Mouse (Mus musculus) CH12.LX (cell line): ENCODE data around the gene Zfhx3. TPM values are rescaled to one million over a fixed set of nuclear protein-coding genes. Genes with fewer than 3 reads are reported as not detected.

Experiments
- DNase-seq: peaks from one replicate; pipeline ENCODE4 v3.0.0-alpha.2; 2013; ENCODE audit errors: extremely low read depth
- H3K27ac ChIP-seq: 2 replicates; pipeline ENCODE4 v1.5.1; 2012; ENCODE audit warnings: low read depth, mild to moderate bottlenecking, control low read depth, moderate library complexity; ENCODE audit not compliant: insufficient read depth
- H3K27me3 ChIP-seq: replicated peaks from 2 replicates; pipeline ENCODE3; 2012; ENCODE audit warnings: inconsistent platforms
- H3K36me3 ChIP-seq, 2 experiments: replicated peaks in 1 of 2; 2 replicates each; pipeline versions ENCODE3 to v1.6.1; 2012; ENCODE audit warnings: inconsistent platforms in 1 of 2, low read length in 1 of 2, mild to moderate bottlenecking in 1 of 2, mixed read lengths in 1 of 2, moderate library complexity in 1 of 2; ENCODE audit not compliant: control insufficient read depth in 1 of 2, insufficient read depth in 1 of 2
- H3K4me1 ChIP-seq, 2 experiments: 2 replicates each; pipeline ENCODE4 v1.6.1; 2012; ENCODE audit warnings: inconsistent platforms in 1 of 2, moderate library complexity in 1 of 2; ENCODE audit not compliant: insufficient read depth in 2 of 2, control insufficient read depth in 1 of 2
- H3K4me2 ChIP-seq: 2 replicates; pipeline ENCODE4 v1.6.1; 2012; ENCODE audit warnings: low read depth, mild to moderate bottlenecking, control low read depth; ENCODE audit not compliant: poor library complexity, insufficient read depth, severe bottlenecking
- H3K4me3 ChIP-seq, 3 experiments: fragments of 150-350 bp in 1 of 3; sonication (generic) in 1 of 3; replicated peaks in 1 of 3; 2 replicates each; pipeline versions ENCODE3 to v1.5.1; 2011 to 2012; ENCODE audit warnings: low read depth in 2 of 3, low read length in 2 of 3, mild to moderate bottlenecking in 2 of 3, moderate library complexity in 2 of 3, control low read depth in 1 of 3, improper control_type of control experiment in 1 of 3, inconsistent platforms in 1 of 3, mixed read lengths in 1 of 3; ENCODE audit not compliant: poor library complexity in 1 of 3
- H3K79me2 ChIP-seq: replicated peaks from 2 replicates; pipeline ENCODE4 v1.6.1; 2012; ENCODE audit warnings: mild to moderate bottlenecking, moderate library complexity; ENCODE audit not compliant: control insufficient read depth, poor library complexity, insufficient read depth, severe bottlenecking; ENCODE audit errors: extremely low read depth
- H3K9ac ChIP-seq: 2 replicates; pipeline ENCODE4 v1.6.1; 2012; ENCODE audit warnings: low read depth, mild to moderate bottlenecking, control low read depth, moderate library complexity; ENCODE audit not compliant: insufficient read depth
- H3K9me3 ChIP-seq: replicated peaks from 2 replicates; pipeline ENCODE3; 2012; ENCODE audit warnings: low read length, inconsistent platforms, mixed read lengths
- BHLHE40 ChIP-seq: IDR thresholded peaks from 2 replicates; pipeline ENCODE4 v1.6.1; 2011; ENCODE audit warnings: mild to moderate bottlenecking, low read depth, low read length, improper control_type of control experiment
- ELF1 ChIP-seq: IDR thresholded peaks from 2 replicates; pipeline ENCODE4 v1.6.1; 2014; ENCODE audit warnings: low read depth, mild to moderate bottlenecking, inconsistent platforms, low read length, improper control_type of control experiment
- ETS1 ChIP-seq: conservative IDR thresholded peaks from 2 replicates; pipeline ENCODE4 v1.6.1; 2012; ENCODE audit warnings: low read depth, mild to moderate bottlenecking, inconsistent platforms, low read length, improper control_type of control experiment, moderate library complexity
- JUN ChIP-seq: IDR thresholded peaks from 2 replicates; pipeline ENCODE4 v1.6.1; 2011; ENCODE audit warnings: low read depth, mild to moderate bottlenecking, low read length, improper control_type of control experiment, moderate library complexity; ENCODE audit not compliant: insufficient read depth
- JUND ChIP-seq: conservative IDR thresholded peaks from 2 replicates; pipeline ENCODE4 v1.6.1; 2011; ENCODE audit warnings: low read depth, low read length, improper control_type of control experiment
- MAZ ChIP-seq: IDR thresholded peaks from 2 replicates; pipeline ENCODE4 v1.6.1; 2012; ENCODE audit warnings: low read depth, mild to moderate bottlenecking, inconsistent platforms, low read length, improper control_type of control experiment, moderate library complexity
- MEF2A ChIP-seq: IDR thresholded peaks from 2 replicates; pipeline ENCODE4 v1.6.1; 2014; ENCODE audit warnings: low read depth, mild to moderate bottlenecking, inconsistent platforms, low read length, improper control_type of control experiment, borderline replicate concordance
- NRF1 ChIP-seq: IDR thresholded peaks from 2 replicates; pipeline ENCODE4 v1.6.1; 2014; ENCODE audit warnings: low read depth, mild to moderate bottlenecking, inconsistent platforms, low read length, improper control_type of control experiment, moderate library complexity
- PAX5 ChIP-seq: IDR thresholded peaks from 2 replicates; pipeline ENCODE4 v1.6.1; 2012; ENCODE audit warnings: low read length, inconsistent platforms, mixed read lengths
- POLR2A ChIP-seq: IDR thresholded peaks from 2 replicates; pipeline ENCODE4 v1.6.1; 2011; ENCODE audit warnings: low read depth, mild to moderate bottlenecking, improper control_type of control experiment, low read length
- RAD21 ChIP-seq: IDR thresholded peaks from 2 replicates; pipeline ENCODE4 v1.6.1; 2011; ENCODE audit warnings: low read depth, mild to moderate bottlenecking, low read length, improper control_type of control experiment, moderate library complexity
- TCF12 ChIP-seq: IDR thresholded peaks from 2 replicates; pipeline ENCODE4 v1.6.1; 2014; ENCODE audit warnings: low read depth, mild to moderate bottlenecking, inconsistent platforms, low read length, improper control_type of control experiment
- USF1 ChIP-seq: IDR thresholded peaks from 2 replicates; pipeline ENCODE4 v1.6.1; 2014; ENCODE audit warnings: low read depth, mild to moderate bottlenecking, inconsistent platforms, low read length, improper control_type of control experiment
- ZC3H11A ChIP-seq: IDR thresholded peaks from 2 replicates; pipeline ENCODE4 v1.6.1; 2012; ENCODE audit warnings: low read depth, mild to moderate bottlenecking, inconsistent platforms, low read length, improper control_type of control experiment
- ZKSCAN1 ChIP-seq: IDR thresholded peaks from 2 replicates; pipeline ENCODE4 v1.6.1; 2012; ENCODE audit warnings: low read depth, inconsistent platforms, low read length, improper control_type of control experiment, borderline replicate concordance
- dilution Hi-C: fragments of 300-500 bp; cut with MboI; formaldehyde crosslinking; loops from 2 replicates; pipeline ENCODE4 v1.14.3; 2020; ENCODE audit warnings: low sequenced_read_pairs; ENCODE audit not compliant: extremely low pct_unique_long_range_greater_than_20kb, extremely low pct_ligation_motif_present
- in situ Hi-C: fragments of 300-500 bp; cut with MboI; formaldehyde crosslinking; loops from 3 replicates; pipeline ENCODE4 v1.14.3; 2019; ENCODE audit warnings: low sequenced_read_pairs, low pct_ligation_motif_present, low pct_unique_long_range_greater_than_20kb, mixed read lengths
- polyA plus RNA-seq: library from polyadenylated mRNA; unstranded; fragments of >175 nt; gene quantifications from 2 replicates; pipeline ENCODE4 v1.2.1, GENCODE M21; 2012; ENCODE audit warnings: low read depth; ENCODE audit not compliant: insufficient read length
- total RNA-seq, 2 experiments: library from RNA; depleted of rRNA; stranded (reverse); fragments of 300-350 nt in 1 of 2; fragments of >200 nt in 1 of 2; gene quantifications; 2 replicates each; pipeline ENCODE4 v1.2.3; 2012 to 2014

The Zfhx3 gene
- total and polyA plus RNA-seq, 3 experiments: 0.05 to 0.76 (median 0.68) TPM

DNA sequence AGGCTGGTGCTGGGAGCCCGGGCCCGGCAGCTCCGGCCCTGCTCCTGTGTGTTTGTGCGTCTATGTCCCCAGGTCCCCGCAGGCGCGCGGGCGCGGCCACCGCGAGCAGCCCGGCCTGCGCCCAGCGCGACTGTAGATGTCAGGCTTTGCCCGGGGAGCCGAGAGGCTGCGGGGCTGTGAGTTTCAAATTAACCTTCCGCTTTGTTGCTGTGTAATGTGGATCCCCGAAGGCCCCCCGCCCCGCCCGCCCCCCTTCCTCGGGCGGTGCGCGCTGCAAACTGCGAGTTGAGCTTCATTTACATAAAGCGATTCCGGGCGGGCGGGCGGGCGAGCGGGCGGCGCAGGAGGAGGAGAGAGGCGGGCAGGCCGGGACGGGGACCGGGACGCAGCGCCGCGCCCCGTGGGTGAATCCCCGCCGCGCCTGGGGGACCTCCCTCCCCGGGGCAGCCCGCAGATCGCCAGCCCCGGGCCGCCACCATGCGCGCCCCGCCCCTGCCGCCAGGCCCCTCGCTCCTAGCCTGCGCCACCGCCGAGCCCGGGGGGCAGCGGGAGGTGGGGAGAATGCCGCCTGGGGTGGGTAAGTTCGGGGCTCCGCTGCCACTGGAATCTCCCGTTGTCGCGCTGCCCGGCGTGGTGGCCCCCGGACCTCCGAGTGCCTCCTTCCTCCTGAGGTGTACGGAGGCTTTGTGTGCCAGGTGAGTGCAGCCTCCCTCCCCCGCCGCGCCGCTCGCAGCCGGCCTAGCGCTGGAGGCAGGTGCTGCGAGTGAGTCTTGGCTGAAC is 772.4 kb downstream of the Zfhx3 start:
- no peaks in the 10 kb centered on the region for H3K9me3 ChIP-seq
- peak overlapping the region; percentile 10 to 79 (median 57) for H3K4me3 ChIP-seq
- TF ChIP-seq RAD21 (peak; percentile 4; the same call in 1 of the 2 replicates), MEF2A (no peak), NRF1 (0 out of 2 replicates have a peak, but pooled peaks have one; percentile 23), POLR2A (no peak), ELF1 (0 out of 2 replicates have a peak, but pooled peaks have one; percentile 13), MAZ (peak; percentile 78), BHLHE40 (peak; percentile 32; the same call in 1 of the 2 replicates)
- H3K79me2 ChIP-seq: no peaks in the 10 kb centered on the region
- H3K4me2 ChIP-seq: peak overlapping the region; percentile 74
- peak overlapping the region; percentile 25; the same call in 1 of the 2 replicates for H3K27ac ChIP-seq
- H3K9ac ChIP-seq: peak overlapping the region; percentile 80
- peak; percentile 48 for DNase-seq
- in situ Hi-C loops: no loop called here
- dilution Hi-C loops: no loop called here
- H3K27me3 ChIP-seq: peaks cover 12% of the 10 kb centered on the region
- peaks cover 11 to 63% of the 10 kb centered on the region in 2 experiments; a peak in 3 of 4 replicates for H3K4me1 ChIP-seq
- no peaks in the 10 kb centered on the region for H3K36me3 ChIP-seq

DNA sequence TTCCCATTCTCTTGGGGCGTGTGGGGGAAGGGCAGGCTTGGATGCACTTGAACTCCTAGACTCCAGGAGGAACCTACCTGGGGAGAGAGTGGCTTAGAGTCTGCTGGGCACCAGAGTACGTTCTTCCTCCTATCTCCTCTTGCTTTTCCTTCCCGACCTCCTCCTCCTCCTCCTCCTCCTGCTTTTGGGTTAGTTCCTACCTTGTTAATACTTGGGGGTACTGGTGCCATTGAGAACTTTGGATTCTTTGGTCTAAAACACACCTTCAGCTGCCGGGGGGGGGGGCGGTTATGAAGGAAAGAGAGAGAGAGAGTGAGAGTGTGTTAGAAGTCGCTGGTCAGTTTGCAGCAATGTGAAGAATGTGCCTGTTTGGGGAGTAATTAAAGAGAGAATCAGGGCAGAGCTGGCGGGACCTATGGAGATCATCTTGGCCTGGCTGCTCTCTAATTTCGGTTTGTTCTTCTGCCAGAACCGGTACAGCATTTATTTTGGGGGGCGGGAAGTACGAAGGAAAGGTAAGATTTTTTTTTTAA is 773.0 kb downstream of the Zfhx3 start:
- in situ Hi-C loops (no loop called here), dilution Hi-C loops (no loop called here)
- Histone ChIP-seq H3K79me2 (no peaks in the 10 kb centered on the region), H3K4me1 (peaks cover 11 to 67% of the 10 kb centered on the region in 2 experiments; a peak in 3 of 4 replicates), H3K4me3 (peak overlapping the region; percentile 10 to 79 (median 57)), H3K36me3 (no peaks in the 10 kb centered on the region), H3K9me3 (no peaks in the 10 kb centered on the region), H3K27ac (no peak overlapping the region), H3K9ac (peak overlapping the region; percentile 80; the same call in 1 of the 2 replicates), H3K4me2 (peak overlapping the region; percentile 74), H3K27me3 (peaks cover 12% of the 10 kb centered on the region)
- TF ChIP-seq RAD21 (no peak), MAZ (no peak; the same call in none of the 2 replicates), BHLHE40 (no peak), JUND (no peak), PAX5 (no peak), TCF12 (no peak), JUN (no peak), USF1 (no peak), ZC3H11A (no peak), ETS1 (no peak), ZKSCAN1 (no peak)
- no peak for DNase-seq
